Mouse (Mus musculus): Measurements from ENCODE around the gene Gm9922. TPM values are rescaled to one million over a fixed set of nuclear protein-coding genes. Genes with fewer than 3 reads are reported as not detected.

Gm9922 gene
- total RNA-seq (2023), result not detected in 2 replicates

GRCm38 (mm10) chr14:101729237-101729971, at the start of gene Gm9922, which contains the start of gene Lmo7:
TSS of gene Gm9922 (minus strand) at chr14:101729814.
TSS of gene Lmo7 (plus strand) at chr14:101729957.

Other genes starting within 250 kb of the Gm9922 start
- 2.0 and 4.9 TPM in 2 replicates for gene Tbc1d4, start 120.6 kb downstream of the Gm9922 start, total RNA-seq (2023)
- gene Commd6, start 89.1 kb downstream of the Gm9922 start, total RNA-seq (2023), result 33.4 and 35.4 TPM in 2 replicates
- gene Uchl3, start 75.8 kb downstream of the Gm9922 start, total RNA-seq (2023), result 8.7 and 12.6 TPM in 2 replicates
- gene Lmo7, start 143 bp upstream of the Gm9922 start, total RNA-seq (2023), result 0.09 TPM in 1 of 2 replicates, not detected in the other

All from neutrophil, adult 65 days (primary cell).